Mouse (Mus musculus) cerebellum, adult 2 months (tissue): Measurements from ENCODE around the gene Ndufa12.

Experiments
- CTCF ChIP-seq: fragments of 200-500 bp; IDR thresholded peaks from 2 replicates; pipeline ENCODE4 v1.5.1; 2011; ENCODE audit warnings: low read depth, mild to moderate bottlenecking, control low read depth, low read length, moderate library complexity, borderline replicate concordance; ENCODE audit not compliant: insufficient read depth
- POLR2A ChIP-seq: fragments of 200-500 bp; IDR thresholded peaks from 2 replicates; pipeline ENCODE4 v1.6.1; 2011; ENCODE audit warnings: low read length, control low read depth, borderline replicate concordance; ENCODE audit not compliant: insufficient read depth

GRCm38 (mm10) chr10:94151488-94151887, 47.0 kb upstream of the Ndufa12 start:
- TF ChIP-seq POLR2A (no peak), CTCF (no peak)
